Mouse (Mus musculus): Measurements from ENCODE around the gene Rgs8. TPM values are rescaled to one million over a fixed set of nuclear protein-coding genes. Genes with fewer than 3 reads are reported as not detected.

The Rgs8 gene
- total and polyA plus RNA-seq, 3 experiments = not detected

Other genes starting within 250 kb of the Rgs8 start
- gene Shcbp1l, start 227.9 kb upstream of the Rgs8 start, total RNA-seq (2012; rRNA removed) = 0.46 and 0.59 TPM in 2 replicates
- gene Shcbp1l, start 227.9 kb upstream of the Rgs8 start, total RNA-seq (2014; rRNA removed) = not detected in 2 replicates
- 0.93 and 1.6 TPM in 2 replicates for gene Shcbp1l, start 227.9 kb upstream of the Rgs8 start, polyA plus RNA-seq (2012; ENCODE audit: insufficient read length, low read depth)
- 55.4 and 82.4 TPM in 2 replicates for gene Dhx9, start 165.4 kb upstream of the Rgs8 start, total RNA-seq (2012; rRNA removed)
- gene Dhx9, start 165.4 kb upstream of the Rgs8 start, total RNA-seq (2014; rRNA removed) = 81.8 and 98.8 TPM in 2 replicates
- 233 and 244 TPM in 2 replicates for gene Dhx9, start 165.4 kb upstream of the Rgs8 start, polyA plus RNA-seq (2012; ENCODE audit: insufficient read length, low read depth)
- 0.08 TPM in 2 replicates for gene Npl, start 103.0 kb upstream of the Rgs8 start, total RNA-seq (2012; rRNA removed)
- gene Npl, start 103.0 kb upstream of the Rgs8 start, total RNA-seq (2014; rRNA removed) = not detected in 2 replicates
- gene Npl, start 103.0 kb upstream of the Rgs8 start, polyA plus RNA-seq (2012; ENCODE audit: insufficient read length, low read depth) = not detected in 2 replicates
- 0.21 and 0.25 TPM in 2 replicates for gene Rgs16, start 87.3 kb downstream of the Rgs8 start, total RNA-seq (2012; rRNA removed)
- gene Rgs16, start 87.3 kb downstream of the Rgs8 start, total RNA-seq (2014; rRNA removed) = 0.15 TPM in 2 replicates
- 0.26 TPM in 1 of 2 replicates, not detected in the other for gene Rgs16, start 87.3 kb downstream of the Rgs8 start, polyA plus RNA-seq (2012; ENCODE audit: insufficient read length, low read depth)
- gene Rnasel, start 96.4 kb downstream of the Rgs8 start, total RNA-seq (2012; rRNA removed) = 7.5 and 8.4 TPM in 2 replicates
- gene Rnasel, start 96.4 kb downstream of the Rgs8 start, total RNA-seq (2014; rRNA removed) = 9.2 and 9.7 TPM in 2 replicates
- gene Rnasel, start 96.4 kb downstream of the Rgs8 start, polyA plus RNA-seq (2012; ENCODE audit: insufficient read length, low read depth) = 18.8 and 19.8 TPM in 2 replicates
- not detected in 2 replicates for gene Rgsl1, start 191.1 kb downstream of the Rgs8 start, total RNA-seq (2012; rRNA removed)
- not detected in 2 replicates for gene Rgsl1, start 191.1 kb downstream of the Rgs8 start, total RNA-seq (2014; rRNA removed)
- 0.10 and 0.20 TPM in 2 replicates for gene Rgsl1, start 191.1 kb downstream of the Rgs8 start, polyA plus RNA-seq (2012; ENCODE audit: insufficient read length, low read depth)
- gene Teddm1b, start 221.3 kb downstream of the Rgs8 start, total RNA-seq (2012; rRNA removed) = 0.04 TPM in 1 of 2 replicates, not detected in the other
- not detected in 2 replicates for gene Teddm1b, start 221.3 kb downstream of the Rgs8 start, total RNA-seq (2014; rRNA removed)
- 0.10 TPM in 1 of 2 replicates, not detected in the other for gene Teddm1b, start 221.3 kb downstream of the Rgs8 start, polyA plus RNA-seq (2012; ENCODE audit: insufficient read length, low read depth)
- not detected in 2 replicates for gene Teddm1a, start 238.7 kb downstream of the Rgs8 start, total RNA-seq (2012; rRNA removed)
- gene Teddm1a, start 238.7 kb downstream of the Rgs8 start, total RNA-seq (2014; rRNA removed) = not detected in 2 replicates
- not detected in 2 replicates for gene Teddm1a, start 238.7 kb downstream of the Rgs8 start, polyA plus RNA-seq (2012; ENCODE audit: insufficient read length, low read depth)
- 22.6 and 23.0 TPM in 2 replicates for gene Glul, start 246.9 kb downstream of the Rgs8 start, total RNA-seq (2012; rRNA removed)
- gene Glul, start 246.9 kb downstream of the Rgs8 start, total RNA-seq (2014; rRNA removed) = 49.1 and 51.1 TPM in 2 replicates
- 45.2 and 58.7 TPM in 2 replicates for gene Glul, start 246.9 kb downstream of the Rgs8 start, polyA plus RNA-seq (2012; ENCODE audit: insufficient read length, low read depth)
- 0.04 TPM in 1 of 2 replicates, not detected in the other for gene Teddm2, start 247.2 kb downstream of the Rgs8 start, total RNA-seq (2012; rRNA removed)
- not detected in 2 replicates for gene Teddm2, start 247.2 kb downstream of the Rgs8 start, total RNA-seq (2014; rRNA removed)
- gene Teddm2, start 247.2 kb downstream of the Rgs8 start, polyA plus RNA-seq (2012; ENCODE audit: insufficient read length, low read depth) = not detected in 2 replicates